9 mouse cellular contexts compared by ENCODE assay signal in genomic region chr12:79928739-79929380, GRCm38 (mm10).
A peak's percentile ranks its signal among the peaks of the same experiment; 100 is the strongest.
DNase-seq lines count a peak whose midpoint lies in the region; ATAC-seq and TF ChIP-seq lines count a peak whose summit lies in the region.
"Had no signal": no experiment of that assay in that cellular context is flagged by ENCODE, and none has a peak within 500 bp of the region (broad histone marks: within the 10 kb centered on the region; RNA-seq: fewer than 3 reads in every experiment).

No protein-coding gene starts in this region.

- no peaks in the 10 kb centered on the region for H3K36me3 ChIP-seq in lung, embryonic 14.5 days (ENCODE audit: insufficient read depth)

- no peak; the same call in 1 of the 2 replicates for ATAC-seq in lung, embryonic 14.5 days (ENCODE audit: insufficient read depth)
- no peak for ATAC-seq in erythroid progenitor cell, adult 5-6 weeks (replicated peaks; ENCODE audit: low FRiP score, poor library complexity, severe bottlenecking)

- DNase-seq in lung, embryonic 14.5 days = peak; percentile 83
- no peak for DNase-seq in lung, postnatal 14 days
- DNase-seq in heart, adult 18-20 months = peak; percentile 81 to 91
- DNase-seq in kidney, adult 9 months = peak; percentile 55
- DNase-seq in skeletal muscle tissue, adult 2 months (ENCODE audit: low read depth, low spot score) = peak; percentile 85
- no peak for DNase-seq in adrenal gland, postnatal 10 days
- no peak for DNase-seq in left cerebral cortex, adult 9 months (ENCODE audit: low spot score in 2 of 2)

- WGBS in lung, embryonic 14.5 days = 10% methylated on average over 6 of the region's 6 CpGs

- TF ChIP-seq CTCF in lung, embryonic 14.5 days (IDR thresholded peaks at IDR 0.05; ENCODE audit: low read depth) = no peak

- H3K27ac ChIP-seq in lung, embryonic 14.5 days (ENCODE audit: low read depth) = peak overlapping the region; percentile 94

- H3K4me1 ChIP-seq in lung, embryonic 14.5 days (ENCODE audit: insufficient read depth) = peaks cover 64% of the 10 kb centered on the region

- no peak overlapping the region for H3K9ac ChIP-seq in lung, embryonic 14.5 days

- no peak overlapping the region for H3K4me2 ChIP-seq in lung, embryonic 14.5 days

- H3K27me3 ChIP-seq in lung, embryonic 14.5 days (ENCODE audit: insufficient read depth, low read length) = no peaks in the 10 kb centered on the region

- H3K4me3 ChIP-seq in lung, embryonic 14.5 days (ENCODE audit: low read depth, low read length) = no peak overlapping the region
- H3K4me3 ChIP-seq: erythroblast, embryonic 14.5 days had no signal

- H3K9me3 ChIP-seq in lung, embryonic 14.5 days (ENCODE audit: low read depth, low read length) = no peaks in the 10 kb centered on the region

Comparison
In these comparisons a context has a peak if more than half of its experiments do, and no peak if none do; other contexts are left out.
1. DNase-seq: peak in lung, embryonic 14.5 days (single experiment), heart, adult 18-20 months (2 of 2), kidney, adult 9 months (single experiment) and skeletal muscle tissue, adult 2 months (single experiment); none in lung, postnatal 14 days (single experiment), adrenal gland, postnatal 10 days (single experiment) and left cerebral cortex, adult 9 months (0 of 2).